Mouse (Mus musculus) lung, postnatal 0 days (tissue): Measurements from ENCODE around the gene Bhmt2. TPM values are rescaled to one million over a fixed set of nuclear protein-coding genes. Genes with fewer than 3 reads are reported as not detected.

ENCODE experiments used
- ATAC-seq: fragments of 200-750 bp; cut with Nextera tagmentation; 2 replicates; pipeline ENCODE4 v1.8.0; 2017; ENCODE audit warnings: moderate library complexity
- DNase-seq: peaks from one replicate; pipeline ENCODE4 v3.0.0-alpha.2; 2016; ENCODE audit warnings: low spot score
- H3K27ac ChIP-seq: fragments of 300-500 bp; sonication (generic); 2 replicates; pipeline ENCODE4 v1.5.1; 2014; ENCODE audit warnings: antibody characterized with exemption, mild to moderate bottlenecking, low read length, mixed read lengths
- H3K27me3 ChIP-seq: fragments of 300-500 bp; sonication (generic); replicated peaks from 2 replicates; pipeline ENCODE4 v1.6.1; 2014; ENCODE audit warnings: low read length, mixed read lengths; ENCODE audit not compliant: insufficient read depth
- H3K36me3 ChIP-seq: fragments of 300-500 bp; sonication (generic); 2 replicates; pipeline ENCODE4 v1.6.1; 2014; ENCODE audit warnings: low read length, mixed read lengths; ENCODE audit not compliant: insufficient read depth
- H3K4me1 ChIP-seq: fragments of 300-500 bp; sonication (generic); 2 replicates; pipeline ENCODE4 v1.6.1; 2014; ENCODE audit warnings: antibody characterized with exemption, low read depth, low read length, mixed read lengths; ENCODE audit not compliant: insufficient read depth
- H3K4me2 ChIP-seq: fragments of 300-500 bp; sonication (generic); replicated peaks from 2 replicates; pipeline ENCODE4 v1.6.1; 2014; ENCODE audit warnings: low read depth, mild to moderate bottlenecking, low read length, moderate library complexity, mixed read lengths
- H3K4me3 ChIP-seq: fragments of 300-500 bp; sonication (generic); 2 replicates; pipeline ENCODE4 v1.5.1; 2014; ENCODE audit warnings: low read depth, low read length
- H3K9ac ChIP-seq: fragments of 300-500 bp; sonication (generic); replicated peaks from 2 replicates; pipeline ENCODE4 v1.6.1; 2014; ENCODE audit warnings: low read depth, mild to moderate bottlenecking
- H3K9me3 ChIP-seq: fragments of 300-500 bp; sonication (generic); 2 replicates; pipeline ENCODE4 v1.6.1; 2016; ENCODE audit warnings: low read length, mixed read lengths
- CTCF ChIP-seq: IDR thresholded peaks from 2 replicates; pipeline ENCODE4 v1.5.1; 2016; ENCODE audit warnings: antibody characterized with exemption, mild to moderate bottlenecking
- EP300 ChIP-seq: IDR thresholded peaks from 2 replicates; pipeline ENCODE4 v1.6.1; 2016; ENCODE audit warnings: antibody characterized with exemption, mild to moderate bottlenecking, control low read depth
- WGBS: fragments of 180-500 bp; shearing (Covaris S2); extraction: QIAGEN DNeasy Blood & Tissue Kit; methylation state at CpG from one replicate; pipeline ENCODE4 v1.1.7; 2014; 5-methylcytosine and 5-hydroxymethylcytosine counted together
- polyA plus RNA-seq: library from polyadenylated mRNA; unstranded; fragments of >200 nt; fragmentation: Nextera tagmentation; extraction: Ambion mirVana; gene quantifications from 2 replicates; pipeline ENCODE4 v1.2.1, GENCODE M21; 2015

Bhmt2 gene
- polyA plus RNA-seq, 1 experiment from 2014 or later, result not detected

DNA sequence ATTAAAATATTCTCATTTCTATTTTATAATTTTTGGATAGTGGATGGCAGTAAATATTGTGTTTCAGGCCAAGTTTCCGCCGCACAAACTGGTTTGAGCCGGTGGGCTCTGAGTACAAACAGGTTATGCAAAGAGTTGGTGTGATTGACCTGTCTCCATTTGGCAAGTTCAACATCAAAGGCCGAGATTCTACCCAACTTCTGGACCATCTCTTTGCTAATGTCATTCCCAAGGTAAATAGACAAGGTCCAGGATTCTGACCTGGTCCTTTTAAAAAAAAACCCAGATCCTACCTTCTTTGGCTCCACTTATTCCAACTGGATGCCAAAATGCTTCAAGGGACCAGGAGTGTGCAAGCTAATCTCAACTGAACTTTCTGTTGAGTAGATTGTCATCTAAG lies 37.1 kb upstream of the Bhmt2 start:
- Histone ChIP-seq H3K36me3 (no peaks in the 10 kb centered on the region), H3K4me2 (no peak overlapping the region), H3K27me3 (no peaks in the 10 kb centered on the region), H3K9me3 (no peaks in the 10 kb centered on the region), H3K4me3 (no peak overlapping the region), H3K27ac (no peak overlapping the region), H3K4me1 (no peaks in the 10 kb centered on the region), H3K9ac (no peak overlapping the region)
- WGBS, result 80% methylated on average over 4 of the region's 4 CpGs
- ATAC-seq (no peak), DNase-seq (no peak)
- TF ChIP-seq CTCF (no peak), EP300 (no peak)

DNA sequence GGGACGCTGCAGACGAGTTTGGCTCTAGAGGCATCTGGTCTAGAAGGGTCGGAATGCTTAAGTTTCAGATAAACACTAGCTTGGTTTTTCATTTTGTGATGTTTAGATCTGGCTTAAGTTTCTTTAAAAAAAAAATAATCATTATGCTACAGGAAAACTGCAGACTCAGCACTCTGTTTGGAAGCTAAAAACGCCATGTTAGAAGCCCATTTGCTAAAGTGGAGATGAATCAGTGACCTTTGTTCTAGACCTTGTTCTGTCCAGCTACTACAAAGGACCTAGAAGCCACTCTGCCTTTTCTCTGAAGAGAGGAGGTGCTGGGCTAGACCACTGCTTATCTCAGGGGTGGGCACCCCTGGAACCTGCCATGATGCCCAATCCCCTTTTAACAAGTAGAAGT lies 36.2 kb upstream of the Bhmt2 start:
- no peaks in the 10 kb centered on the region for H3K4me1 ChIP-seq
- ATAC-seq, result no peak
- TF ChIP-seq EP300, result no peak
- TF ChIP-seq CTCF, result no peak
- no peaks in the 10 kb centered on the region for H3K27me3 ChIP-seq
- no peaks in the 10 kb centered on the region for H3K9me3 ChIP-seq
- 83% methylated on average over 4 of the region's 4 CpGs for WGBS
- no peak for DNase-seq
- no peaks in the 10 kb centered on the region for H3K36me3 ChIP-seq
- no peak overlapping the region for H3K27ac ChIP-seq
- H3K4me3 ChIP-seq, result no peak overlapping the region
- no peak overlapping the region for H3K4me2 ChIP-seq
- H3K9ac ChIP-seq, result no peak overlapping the region

DNA sequence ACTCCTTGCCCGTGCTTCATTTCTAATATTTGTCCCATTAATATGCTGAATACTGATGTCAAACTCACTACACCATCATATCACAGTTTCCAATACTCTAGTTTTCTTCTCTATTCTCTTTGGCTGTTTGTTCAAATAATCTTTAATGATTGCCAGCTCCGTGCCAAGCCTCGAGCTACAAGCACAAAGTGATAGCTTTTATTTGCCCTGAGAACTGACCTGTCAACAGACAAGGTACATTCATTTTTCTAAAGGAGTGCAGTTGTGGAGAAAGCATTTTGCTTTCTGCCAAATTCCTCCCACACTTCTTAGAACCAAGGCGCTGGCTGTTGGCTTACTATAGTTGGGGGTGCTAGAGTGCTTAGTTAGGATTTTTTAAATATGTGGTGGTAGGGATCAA lies 33.2 kb upstream of the Bhmt2 start:
- Histone ChIP-seq H3K9ac (no peak overlapping the region), H3K27me3 (no peaks in the 10 kb centered on the region), H3K9me3 (no peaks in the 10 kb centered on the region), H3K4me3 (no peak overlapping the region), H3K27ac (no peak overlapping the region), H3K4me2 (no peak overlapping the region), H3K4me1 (no peaks in the 10 kb centered on the region), H3K36me3 (no peaks in the 10 kb centered on the region)
- whole genome bisulfite sequencing, result 45% methylated on average over 4 of the region's 4 CpGs
- TF ChIP-seq EP300, result no peak
- no peak for TF ChIP-seq CTCF
- ATAC-seq, result no peak
- no peak for DNase-seq

DNA sequence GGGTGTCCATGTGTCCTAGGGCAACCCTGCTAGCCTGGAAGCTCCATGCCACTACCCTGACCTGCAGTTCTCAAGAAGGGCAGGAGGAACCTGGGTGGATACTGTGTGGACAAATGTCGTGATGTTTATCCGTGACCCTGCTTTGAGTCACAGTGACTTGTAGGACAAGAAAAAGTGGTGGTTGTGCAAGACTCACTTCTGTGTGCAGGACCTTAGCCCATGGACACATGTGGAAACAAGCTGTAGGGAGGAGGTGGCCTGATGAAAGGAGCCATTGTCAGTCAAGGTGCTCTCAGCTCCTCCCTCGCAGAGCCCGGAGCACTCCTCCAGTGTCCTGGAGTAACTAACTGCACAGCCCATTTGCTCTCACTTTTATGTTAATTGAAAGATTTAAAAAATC lies 31.6 kb upstream of the Bhmt2 start:
- 55% methylated on average over 4 of the region's 4 CpGs for WGBS
- TF ChIP-seq CTCF, result no peak
- no peak overlapping the region for H3K4me3 ChIP-seq
- ATAC-seq, result peak; percentile 50
- no peaks in the 10 kb centered on the region for H3K4me1 ChIP-seq
- no peak overlapping the region for H3K9ac ChIP-seq
- no peak overlapping the region for H3K4me2 ChIP-seq
- no peaks in the 10 kb centered on the region for H3K9me3 ChIP-seq
- peak; percentile 8 for DNase-seq
- no peak overlapping the region for H3K27ac ChIP-seq
- no peaks in the 10 kb centered on the region for H3K36me3 ChIP-seq
- H3K27me3 ChIP-seq, result no peaks in the 10 kb centered on the region

DNA sequence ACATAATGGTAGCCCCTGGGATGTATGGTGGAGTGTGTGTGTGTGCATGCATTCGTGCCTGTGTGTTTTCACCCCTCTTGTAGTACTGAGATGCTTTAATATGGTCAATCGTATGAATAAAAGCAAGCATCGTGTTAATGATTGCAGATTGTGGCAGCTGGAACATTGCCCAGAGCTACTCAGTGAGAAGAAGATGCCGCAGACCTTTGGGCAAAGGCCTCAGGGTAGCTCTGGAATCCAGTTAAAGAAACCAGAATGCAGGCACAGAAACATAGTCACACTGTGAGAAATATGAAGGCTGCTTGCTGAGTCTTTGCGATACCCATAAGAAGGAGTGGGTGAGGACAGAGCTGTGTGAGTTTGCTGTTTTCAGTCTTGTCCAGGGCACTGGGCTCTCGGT lies 24.8 kb upstream of the Bhmt2 start:
- H3K9ac ChIP-seq, result no peak overlapping the region
- no peak for DNase-seq
- H3K4me3 ChIP-seq, result no peak overlapping the region
- no peaks in the 10 kb centered on the region for H3K9me3 ChIP-seq
- H3K4me1 ChIP-seq, result no peaks in the 10 kb centered on the region
- H3K36me3 ChIP-seq, result no peaks in the 10 kb centered on the region
- no peak overlapping the region for H3K27ac ChIP-seq
- ATAC-seq, result no peak
- no peak for TF ChIP-seq EP300
- TF ChIP-seq CTCF, result no peak
- no peak overlapping the region for H3K4me2 ChIP-seq
- 52% methylated on average over 6 of the region's 6 CpGs for WGBS
- H3K27me3 ChIP-seq, result no peaks in the 10 kb centered on the region

DNA sequence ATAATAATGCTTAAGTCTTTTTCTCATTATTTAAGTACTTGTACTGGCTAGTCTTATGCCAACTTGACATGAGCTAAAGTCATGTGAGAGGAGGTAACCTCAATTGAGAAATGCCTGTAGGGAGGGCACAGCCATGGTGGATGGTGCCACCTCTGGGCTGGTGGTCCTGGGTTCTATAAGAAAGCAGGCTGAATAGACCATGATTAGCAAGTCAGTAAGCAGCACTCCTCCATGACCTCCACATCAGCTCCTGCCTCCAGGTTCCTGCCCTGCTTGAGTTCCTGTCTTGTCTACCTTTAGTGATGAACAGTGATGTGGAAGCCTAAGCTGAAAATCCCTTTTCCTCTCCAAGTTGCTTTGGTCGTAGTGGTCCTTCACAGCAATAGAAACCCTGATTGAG lies 16.7 kb upstream of the Bhmt2 start:
- no peaks in the 10 kb centered on the region for H3K36me3 ChIP-seq
- no peaks in the 10 kb centered on the region for H3K4me1 ChIP-seq
- no peak overlapping the region for H3K9ac ChIP-seq
- WGBS, result 86% methylated on average over 1 of the region's 1 CpGs
- DNase-seq (no peak), ATAC-seq (no peak)
- TF ChIP-seq EP300 (no peak), CTCF (no peak)
- no peak overlapping the region for H3K4me3 ChIP-seq
- H3K27me3 ChIP-seq, result no peaks in the 10 kb centered on the region
- no peak overlapping the region for H3K4me2 ChIP-seq
- no peak overlapping the region for H3K27ac ChIP-seq
- H3K9me3 ChIP-seq, result no peaks in the 10 kb centered on the region

DNA sequence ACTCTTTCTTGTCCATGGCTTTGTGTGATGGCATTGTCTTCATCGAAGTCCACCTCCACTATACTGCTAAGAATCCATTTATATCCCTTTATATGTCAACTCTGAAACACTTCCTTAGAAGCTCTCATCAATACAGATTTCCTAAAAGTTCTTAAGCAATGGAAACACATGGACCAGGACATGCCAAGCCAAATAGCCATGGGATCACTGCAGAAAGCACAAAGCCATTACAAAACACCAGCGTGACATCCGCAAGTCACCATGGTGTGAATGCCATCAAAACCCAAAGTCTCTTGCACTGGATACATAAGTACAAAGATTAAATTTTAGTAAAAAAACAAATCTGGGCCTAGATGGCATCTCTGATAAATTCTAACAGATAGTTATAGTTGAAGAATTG lies 15.5 kb upstream of the Bhmt2 start:
- TF ChIP-seq CTCF (no peak), EP300 (no peak)
- Histone ChIP-seq H3K9me3 (no peaks in the 10 kb centered on the region), H3K4me1 (no peaks in the 10 kb centered on the region), H3K9ac (no peak overlapping the region), H3K4me2 (no peak overlapping the region), H3K27ac (no peak overlapping the region), H3K4me3 (no peak overlapping the region), H3K36me3 (no peaks in the 10 kb centered on the region), H3K27me3 (no peaks in the 10 kb centered on the region)
- ATAC-seq (no peak), DNase-seq (no peak)
- 98% methylated on average over 3 of the region's 3 CpGs for WGBS
